Mouse (Mus musculus) embryonic facial prominence, embryonic 11.5 days (tissue): ENCODE results near the gene Btg3. TPM values are rescaled to one million over a fixed set of nuclear protein-coding genes. Genes with fewer than 3 reads are reported as not detected.

ENCODE experiments used
- ATAC-seq: fragments of 200-750 bp; cut with Nextera tagmentation; replicated peaks from 2 replicates; pipeline ENCODE4 v1.8.0; 2017; ENCODE audit warnings: low read depth; ENCODE audit not compliant: insufficient number of reproducible peaks, low FRiP score, low TSS enrichment
- DNase-seq: peaks from one replicate; pipeline ENCODE4 v3.0.0-alpha.2; 2015; ENCODE audit warnings: low spot score
- H3K27ac ChIP-seq: fragments of 300-500 bp; sonication (generic); replicated peaks from 2 replicates; pipeline ENCODE4 v1.5.1; 2014; ENCODE audit warnings: mild to moderate bottlenecking, low read depth, low read length, control low read depth
- H3K27me3 ChIP-seq: fragments of 300-500 bp; sonication (generic); 2 replicates; pipeline ENCODE4 v1.6.1; 2014; ENCODE audit warnings: mild to moderate bottlenecking, low read length, moderate library complexity, mixed read lengths; ENCODE audit not compliant: control insufficient read depth, insufficient read depth
- H3K36me3 ChIP-seq: fragments of 300-500 bp; sonication (generic); replicated peaks from 2 replicates; pipeline ENCODE4 v1.6.1; 2014; ENCODE audit warnings: low read depth, mild to moderate bottlenecking, low read length, moderate library complexity, mixed read lengths; ENCODE audit not compliant: control insufficient read depth, insufficient read depth
- H3K4me1 ChIP-seq: fragments of 300-500 bp; sonication (generic); 2 replicates; pipeline ENCODE4 v1.6.1; 2014; ENCODE audit warnings: low read length, mixed read lengths; ENCODE audit not compliant: control insufficient read depth, insufficient read depth
- H3K4me2 ChIP-seq: fragments of 300-500 bp; sonication (generic); 2 replicates; pipeline ENCODE4 v1.6.1; 2014; ENCODE audit warnings: low read depth, mild to moderate bottlenecking, control low read depth, low read length, moderate library complexity
- H3K4me3 ChIP-seq: fragments of 300-500 bp; sonication (generic); 2 replicates; pipeline ENCODE4 v1.5.1; 2014; ENCODE audit warnings: low read depth, low read length, control low read depth
- H3K9ac ChIP-seq: fragments of 300-500 bp; sonication (generic); replicated peaks from 2 replicates; pipeline ENCODE4 v1.6.1; 2014; ENCODE audit warnings: mild to moderate bottlenecking, control low read depth, low read length
- H3K9me3 ChIP-seq: fragments of 300-500 bp; sonication (generic); replicated peaks from 2 replicates; pipeline ENCODE4 v1.6.1; 2016; ENCODE audit warnings: mild to moderate bottlenecking, low read length, inconsistent platforms, mixed read lengths; ENCODE audit not compliant: control insufficient read depth
- WGBS: fragments of 180-500 bp; shearing (Covaris S2); extraction: QIAGEN DNeasy Blood & Tissue Kit; methylation state at CpG from one replicate; pipeline ENCODE4 v1.1.7; 2014; 5-methylcytosine and 5-hydroxymethylcytosine counted together
- polyA plus RNA-seq: library from polyadenylated mRNA; unstranded; fragments of >200 nt; fragmentation: Nextera tagmentation; extraction: Ambion mirVana; gene quantifications from 2 replicates; pipeline ENCODE4 v1.2.1, GENCODE M21; 2014

Btg3 gene
- polyA plus RNA-seq, 1 experiment from 2014 or later = 37.1 TPM

GRCm38 (mm10) chr16:78319711-78320110 is 57.3 kb downstream of the Btg3 start:
- no peak overlapping the region for H3K27ac ChIP-seq
- no peaks in the 10 kb centered on the region for H3K27me3 ChIP-seq
- WGBS = 73% methylated on average over 7 of the region's 7 CpGs
- no peaks in the 10 kb centered on the region for H3K36me3 ChIP-seq
- no peaks in the 10 kb centered on the region for H3K9me3 ChIP-seq
- DNase-seq (no peak), ATAC-seq (no peak)
- no peaks in the 10 kb centered on the region for H3K4me1 ChIP-seq
- no peak overlapping the region for H3K4me2 ChIP-seq
- H3K9ac ChIP-seq = no peak overlapping the region
- H3K4me3 ChIP-seq = no peak overlapping the region

GRCm38 (mm10) chr16:78317960-78318359 is 59.0 kb downstream of the Btg3 start:
- H3K27me3 ChIP-seq = no peaks in the 10 kb centered on the region
- 77% methylated on average over 7 of the region's 7 CpGs for WGBS
- H3K4me1 ChIP-seq = no peaks in the 10 kb centered on the region
- no peak overlapping the region for H3K4me2 ChIP-seq
- no peaks in the 10 kb centered on the region for H3K36me3 ChIP-seq
- ATAC-seq = no peak
- no peak overlapping the region for H3K9ac ChIP-seq
- H3K9me3 ChIP-seq = no peaks in the 10 kb centered on the region
- no peak overlapping the region for H3K4me3 ChIP-seq
- no peak for DNase-seq
- H3K27ac ChIP-seq = no peak overlapping the region

- Histone ChIP-seq H3K27me3 (no peaks in the 10 kb centered on the region), H3K4me2 (no peak overlapping the region), H3K27ac (no peak overlapping the region), H3K4me3 (no peak overlapping the region), H3K9me3 (no peaks in the 10 kb centered on the region), H3K9ac (no peak overlapping the region), H3K36me3 (no peaks in the 10 kb centered on the region), H3K4me1 (no peaks in the 10 kb centered on the region)
- 87% methylated on average over 9 of the region's 9 CpGs for WGBS
- no peak for ATAC-seq
- peak; percentile 47 for DNase-seq
Observed at GRCm38 (mm10) chr16:78316849-78317248, 60.1 kb downstream of the Btg3 start.

DNA sequence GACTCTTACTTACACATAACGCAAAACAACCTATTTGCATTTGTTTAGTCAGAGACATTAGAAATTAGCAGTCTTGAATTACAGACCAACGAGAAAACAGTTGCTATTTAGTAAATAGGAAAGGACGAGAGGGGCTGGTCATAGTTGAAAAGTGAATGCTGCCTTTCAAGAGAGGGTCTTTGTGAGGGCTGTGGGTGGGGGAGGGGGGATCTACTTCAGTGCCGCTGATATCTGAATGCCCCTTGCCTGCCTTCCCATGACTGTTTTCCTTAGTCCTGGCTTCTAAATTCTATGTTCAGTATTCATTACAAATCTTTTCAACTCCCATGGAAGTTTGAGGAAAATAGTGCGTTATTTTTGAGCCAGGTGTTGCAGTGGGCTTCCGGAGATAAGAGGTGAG is 63.0 kb downstream of the Btg3 start:
- Histone ChIP-seq H3K27ac (no peak overlapping the region), H3K36me3 (no peaks in the 10 kb centered on the region), H3K27me3 (no peaks in the 10 kb centered on the region), H3K9ac (no peak overlapping the region), H3K4me2 (no peak overlapping the region), H3K4me1 (no peaks in the 10 kb centered on the region), H3K4me3 (no peak overlapping the region), H3K9me3 (no peaks in the 10 kb centered on the region)
- peak; percentile 47 for DNase-seq
- WGBS = 46% methylated on average over 6 of the region's 6 CpGs
- no peak for ATAC-seq

- DNase-seq (no peak), ATAC-seq (no peak)
- no peak overlapping the region for H3K4me2 ChIP-seq
- no peak overlapping the region for H3K9ac ChIP-seq
- no peaks in the 10 kb centered on the region for H3K36me3 ChIP-seq
- H3K27ac ChIP-seq = no peak overlapping the region
- H3K4me3 ChIP-seq = no peak overlapping the region
- no peaks in the 10 kb centered on the region for H3K4me1 ChIP-seq
- no peaks in the 10 kb centered on the region for H3K9me3 ChIP-seq
- no peaks in the 10 kb centered on the region for H3K27me3 ChIP-seq
- 45% methylated on average over 16 of the region's 16 CpGs for WGBS
Observed at GRCm38 (mm10) chr16:78313135-78313887, 63.7 kb downstream of the Btg3 start.

- Histone ChIP-seq H3K27me3 (no peaks in the 10 kb centered on the region), H3K36me3 (no peaks in the 10 kb centered on the region), H3K9me3 (no peaks in the 10 kb centered on the region), H3K4me2 (no peak overlapping the region), H3K9ac (no peak overlapping the region), H3K4me3 (no peak overlapping the region), H3K27ac (no peak overlapping the region), H3K4me1 (no peaks in the 10 kb centered on the region)
- ATAC-seq (no peak), DNase-seq (no peak)
- 87% methylated on average over 6 of the region's 6 CpGs for WGBS
Observed at GRCm38 (mm10) chr16:78309258-78309657, 67.7 kb downstream of the Btg3 start.

DNA sequence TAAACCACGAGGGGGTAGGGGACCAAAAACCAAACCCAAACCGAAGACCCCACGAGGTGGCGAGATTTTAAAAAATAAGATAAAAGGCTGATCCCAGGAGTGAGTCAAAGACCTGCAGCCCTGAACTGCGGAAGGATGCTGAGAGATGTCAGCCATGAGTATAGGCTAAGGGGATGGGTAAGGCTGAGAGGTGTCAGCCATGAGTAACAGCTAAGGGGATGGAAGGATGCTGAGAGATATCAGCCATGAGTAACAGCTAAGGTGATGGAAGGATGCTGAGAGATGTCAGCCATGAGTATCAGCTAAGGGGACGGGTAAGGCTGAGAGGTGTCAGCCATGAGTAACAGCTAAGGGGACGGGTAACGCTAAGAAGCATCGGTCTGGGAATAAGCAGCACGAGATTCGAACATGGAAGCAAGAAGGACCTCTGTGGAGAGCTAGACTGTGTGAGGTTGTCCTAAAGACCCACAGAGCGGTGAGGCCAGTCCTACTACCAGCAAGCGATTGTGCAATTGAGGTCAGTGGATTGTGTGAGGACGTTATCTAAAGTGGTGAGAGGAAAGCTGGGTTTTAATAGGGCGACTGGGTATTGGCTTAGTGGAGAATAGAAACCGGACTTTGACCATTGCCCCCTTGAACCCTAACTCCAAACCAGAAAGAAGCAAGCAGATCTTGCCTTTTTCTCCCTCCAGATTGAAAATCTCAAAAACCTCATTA is 69.4 kb downstream of the Btg3 start:
- Histone ChIP-seq H3K4me1 (no peaks in the 10 kb centered on the region), H3K27ac (no peak overlapping the region), H3K27me3 (no peaks in the 10 kb centered on the region), H3K36me3 (no peaks in the 10 kb centered on the region), H3K9ac (no peak overlapping the region), H3K4me2 (no peak overlapping the region), H3K4me3 (no peak overlapping the region), H3K9me3 (no peaks in the 10 kb centered on the region)
- DNase-seq (no peak), ATAC-seq (no peak)
- 94% methylated on average over 16 of the region's 16 CpGs for WGBS

- no peaks in the 10 kb centered on the region for H3K9me3 ChIP-seq
- no peaks in the 10 kb centered on the region for H3K27me3 ChIP-seq
- ATAC-seq (no peak), DNase-seq (no peak)
- no peak overlapping the region for H3K4me3 ChIP-seq
- no peaks in the 10 kb centered on the region for H3K4me1 ChIP-seq
- H3K4me2 ChIP-seq = no peak overlapping the region
- no peak overlapping the region for H3K9ac ChIP-seq
- no peaks in the 10 kb centered on the region for H3K36me3 ChIP-seq
- H3K27ac ChIP-seq = no peak overlapping the region
- 90% methylated on average over 8 of the region's 8 CpGs for WGBS
Observed at GRCm38 (mm10) chr16:78306606-78307005, 70.4 kb downstream of the Btg3 start.
